23 mouse cellular contexts compared by ENCODE assay signal in the genomic region with DNA sequence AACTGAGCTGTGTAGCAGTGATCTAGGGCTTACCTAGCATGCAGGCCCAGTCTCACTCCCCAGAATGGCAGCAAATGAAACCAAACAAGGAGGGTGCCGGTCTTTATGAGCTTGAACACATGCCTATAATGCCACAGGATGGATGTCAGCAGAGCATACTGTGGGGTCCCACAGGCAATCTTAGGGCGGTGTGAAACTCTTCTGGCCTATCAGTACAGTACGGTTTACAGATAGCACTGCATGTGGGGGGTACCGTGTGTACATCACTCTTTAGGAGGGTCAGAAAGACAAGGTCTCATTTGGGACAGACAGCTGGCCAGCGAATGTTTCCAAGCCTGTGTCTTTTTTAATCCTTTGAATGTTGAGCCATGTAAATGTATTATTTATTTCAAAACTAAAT. TPM values are rescaled to one million over a fixed set of nuclear protein-coding genes. Genes with fewer than 3 reads are reported as not detected.
DNase-seq lines count a peak whose midpoint lies in the region; ATAC-seq and TF ChIP-seq lines count a peak whose summit lies in the region.
"Had no signal": no experiment of that assay in that cellular context is flagged by ENCODE, and none has a peak within 500 bp of the region (broad histone marks: within the 10 kb centered on the region; RNA-seq: fewer than 3 reads in every experiment).

No protein-coding gene starts in this region.

- peaks cover 97% of the 10 kb centered on the region for H3K4me1 ChIP-seq in erythroblast, embryonic 14.5 days (ENCODE audit: control insufficient read depth)
- no peaks in the 10 kb centered on the region for H3K4me1 ChIP-seq in midbrain, embryonic 11.5 days (ENCODE audit: control insufficient read depth, insufficient read depth, low read length)
- H3K4me1 ChIP-seq in midbrain, postnatal 0 days (ENCODE audit: insufficient read depth, low read length), result no peaks in the 10 kb centered on the region
- peaks cover 69% of the 10 kb centered on the region for H3K4me1 ChIP-seq in liver, embryonic 16.5 days (ENCODE audit: control insufficient read depth, low read depth, low read length)
- no peaks in the 10 kb centered on the region for H3K4me1 ChIP-seq in forebrain, embryonic 12.5 days
- H3K4me1 ChIP-seq: embryonic facial prominence, embryonic 13.5 days; hindbrain, embryonic 10.5 days had no signal

- H3K4me2 ChIP-seq in midbrain, embryonic 11.5 days, result no peak overlapping the region
- H3K4me2 ChIP-seq in midbrain, postnatal 0 days (ENCODE audit: low read depth, low read length, poor library complexity, severe bottlenecking), result no peak overlapping the region
- peak overlapping the region; percentile 46 for H3K4me2 ChIP-seq in liver, embryonic 16.5 days (ENCODE audit: low read depth, low read length)
- H3K4me2 ChIP-seq in forebrain, embryonic 12.5 days, result no peak overlapping the region
- H3K4me2 ChIP-seq: embryonic facial prominence, embryonic 13.5 days; heart, embryonic 15.5 days; hindbrain, embryonic 14.5 days; intestine, embryonic 15.5 days had no signal

- H3K27me3 ChIP-seq in erythroblast, embryonic 14.5 days (ENCODE audit: control insufficient read depth), result peaks cover 2% of the 10 kb centered on the region; the same call in 1 of the 2 replicates
- no peaks in the 10 kb centered on the region for H3K27me3 ChIP-seq in midbrain, embryonic 11.5 days (ENCODE audit: control insufficient read depth, insufficient read depth, low read length)
- no peaks in the 10 kb centered on the region for H3K27me3 ChIP-seq in midbrain, postnatal 0 days (ENCODE audit: insufficient read depth, low read length)
- no peaks in the 10 kb centered on the region for H3K27me3 ChIP-seq in liver, embryonic 16.5 days (ENCODE audit: control insufficient read depth, insufficient read depth, low read depth, low read length)
- no peaks in the 10 kb centered on the region for H3K27me3 ChIP-seq in forebrain, embryonic 12.5 days
- H3K27me3 ChIP-seq: embryonic facial prominence, embryonic 13.5 days; intestine, embryonic 15.5 days had no signal

- peaks cover 8% of the 10 kb centered on the region for H3K9me3 ChIP-seq in erythroblast, embryonic 14.5 days (ENCODE audit: control insufficient read depth, low read length)
- no peaks in the 10 kb centered on the region for H3K9me3 ChIP-seq in midbrain, embryonic 11.5 days (ENCODE audit: control insufficient read depth, low read length)
- H3K9me3 ChIP-seq in midbrain, postnatal 0 days (ENCODE audit: low read length), result no peaks in the 10 kb centered on the region
- H3K9me3 ChIP-seq in liver, embryonic 16.5 days (replicated peaks; ENCODE audit: control insufficient read depth, low read length), result no peaks in the 10 kb centered on the region
- H3K9me3 ChIP-seq in forebrain, embryonic 12.5 days, result no peaks in the 10 kb centered on the region
- H3K9me3 ChIP-seq: embryonic facial prominence, embryonic 13.5 days; forebrain, embryonic 10.5 days; heart, embryonic 10.5 days; heart, embryonic 15.5 days; hindbrain, embryonic 10.5 days; intestine, embryonic 15.5 days had no signal

- TF ChIP-seq CTCF in midbrain, postnatal 0 days (IDR thresholded peaks at IDR 0.05), result no peak

- no peak overlapping the region for H3K9ac ChIP-seq in midbrain, embryonic 11.5 days (ENCODE audit: low read length)
- H3K9ac ChIP-seq in midbrain, postnatal 0 days (replicated peaks; ENCODE audit: low read length, poor library complexity, severe bottlenecking), result no peak overlapping the region
- peak overlapping the region; percentile 48 for H3K9ac ChIP-seq in liver, embryonic 16.5 days (ENCODE audit: low read depth, low read length)
- H3K9ac ChIP-seq in forebrain, embryonic 12.5 days, result no peak overlapping the region
- H3K9ac ChIP-seq: embryonic facial prominence, embryonic 13.5 days; heart, embryonic 15.5 days; hindbrain, embryonic 14.5 days; intestine, embryonic 15.5 days had no signal

- H3K27ac ChIP-seq in midbrain, embryonic 11.5 days (ENCODE audit: low read depth, low read length), result no peak overlapping the region
- H3K27ac ChIP-seq in midbrain, postnatal 0 days (ENCODE audit: low read depth, low read length), result no peak overlapping the region
- peak overlapping the region; percentile 81 for H3K27ac ChIP-seq in liver, embryonic 16.5 days (ENCODE audit: low read length)
- no peak overlapping the region for H3K27ac ChIP-seq in forebrain, embryonic 12.5 days
- H3K27ac ChIP-seq: embryonic facial prominence, embryonic 13.5 days; forebrain, embryonic 10.5 days; heart, embryonic 10.5 days; heart, embryonic 15.5 days; hindbrain, embryonic 10.5 days; hindbrain, embryonic 14.5 days; intestine, embryonic 15.5 days had no signal

- H3K4me3 ChIP-seq in erythroblast, embryonic 14.5 days (replicated peaks), result peak overlapping the region; percentile 44
- no peak overlapping the region for H3K4me3 ChIP-seq in midbrain, embryonic 11.5 days (ENCODE audit: low read depth, low read length)
- H3K4me3 ChIP-seq in midbrain, postnatal 0 days (ENCODE audit: low read depth, low read length), result no peak overlapping the region
- no peak overlapping the region for H3K4me3 ChIP-seq in liver, embryonic 16.5 days (ENCODE audit: low read depth, low read length)
- H3K4me3 ChIP-seq in forebrain, embryonic 12.5 days (replicated peaks), result no peak overlapping the region
- H3K4me3 ChIP-seq: embryonic facial prominence, embryonic 13.5 days; forebrain, embryonic 10.5 days; heart, embryonic 10.5 days; heart, embryonic 15.5 days; hindbrain, embryonic 10.5 days; intestine, embryonic 15.5 days had no signal

- H3K36me3 ChIP-seq in erythroblast, embryonic 14.5 days (ENCODE audit: control insufficient read depth), result peaks cover 99% of the 10 kb centered on the region
- H3K36me3 ChIP-seq in midbrain, embryonic 11.5 days (ENCODE audit: control insufficient read depth, insufficient read depth, low read length), result peaks cover 8% of the 10 kb centered on the region
- H3K36me3 ChIP-seq in midbrain, postnatal 0 days (ENCODE audit: insufficient read depth, low read length), result peaks cover 48% of the 10 kb centered on the region
- peaks cover 53% of the 10 kb centered on the region for H3K36me3 ChIP-seq in liver, embryonic 16.5 days (ENCODE audit: control insufficient read depth, insufficient read depth)
- H3K36me3 ChIP-seq in forebrain, embryonic 12.5 days (replicated peaks), result peaks cover 76% of the 10 kb centered on the region

- no peak for ATAC-seq in erythroblast, adult 5-6 weeks (replicated peaks; ENCODE audit: low FRiP score, poor library complexity, severe bottlenecking)
- ATAC-seq in midbrain, embryonic 11.5 days (ENCODE audit: low FRiP score), result no peak
- no peak for ATAC-seq in midbrain, postnatal 0 days (ENCODE audit: low FRiP score)
- ATAC-seq in liver, embryonic 16.5 days (ENCODE audit: low read depth), result no peak
- ATAC-seq in forebrain, embryonic 12.5 days (ENCODE audit: low FRiP score), result no peak
- ATAC-seq: CD4-positive, CD25-positive, alpha-beta regulatory T cell, adult 4 months; forebrain, embryonic 16.5 days; intestine, embryonic 15.5 days had no signal

- peak; percentile 35 for DNase-seq in midbrain, embryonic 11.5 days (ENCODE audit: low spot score, missing footprints)
- DNase-seq in midbrain, postnatal 0 days (ENCODE audit: low spot score), result no peak
- DNase-seq in cerebellum, postnatal 4 days (ENCODE audit: low spot score in 2 of 2), result no peak
- DNase-seq: adrenal gland, adult 8-10 months; adrenal gland, postnatal 36 days; B cell, adult 2 months; cerebellum, adult 8-10 months; cerebellum, postnatal 14 days; gastrocnemius, postnatal 14 days; heart, postnatal 14 days had no signal

- WGBS in midbrain, embryonic 11.5 days, result 95% methylated on average over 5 of the region's 5 CpGs
- WGBS in midbrain, postnatal 0 days, result 96% methylated on average over 5 of the region's 5 CpGs
- whole genome bisulfite sequencing in liver, embryonic 16.5 days (ENCODE audit: insufficient replicate concordance), result 28% methylated on average over 5 of the region's 5 CpGs
- 93% methylated on average over 5 of the region's 5 CpGs for WGBS in forebrain, embryonic 12.5 days

RNA-seq across cellular contexts. Expression of a gene that starts 6.9 kb away (rescaled TPM):
- polyA plus RNA-seq in erythroblast, embryonic 14.5 days (2012), result 11.8 and 12.2 TPM in 2 replicates
- total RNA-seq in erythroblast, adult 5-6 weeks (2015; ENCODE audit: low replicate concordance), result 29.8 and 52.2 TPM in 2 replicates
- total RNA-seq in erythroblast, adult 5-6 weeks (2017; ENCODE audit: low replicate concordance), result 66.5 and 82.1 TPM in 2 replicates
- polyA plus RNA-seq in midbrain, embryonic 11.5 days (2014; fragmentation: Nextera tagmentation; extraction: Ambion mirVana), result 9.9 and 11.8 TPM in 2 replicates
- total RNA-seq in midbrain, postnatal 0 days (2014; rRNA removed), result 11.8 and 14.0 TPM in 2 replicates
- polyA plus RNA-seq in midbrain, postnatal 0 days (2015; fragmentation: Nextera tagmentation; extraction: Ambion mirVana), result 12.1 and 13.4 TPM in 2 replicates
- polyA plus RNA-seq in liver, embryonic 16.5 days (2015; fragmentation: Nextera tagmentation; extraction: Ambion mirVana), result 54.7 and 55.9 TPM in 2 replicates
- polyA plus RNA-seq in forebrain, embryonic 12.5 days (2016; fragmentation: Nextera tagmentation; extraction: Ambion mirVana), result 15.0 and 15.5 TPM in 2 replicates
